Mouse (Mus musculus) brown adipose tissue, adult 24 weeks (tissue): ENCODE measurements around the gene Nt5m. TPM values are rescaled to one million over a fixed set of nuclear protein-coding genes. Genes with fewer than 3 reads are reported as not detected.

ENCODE experiments used
- H3K27ac ChIP-seq: fragments of 200-500 bp; replicated peaks from 2 replicates; pipeline ENCODE4 v1.5.1; 2012; ENCODE audit warnings: low read depth, mild to moderate bottlenecking, low read length
- H3K4me1 ChIP-seq: fragments of 200-500 bp; 2 replicates; pipeline ENCODE4 v1.6.1; 2012; ENCODE audit warnings: low read length, mixed read lengths; ENCODE audit not compliant: control insufficient read depth, insufficient read depth, insufficient read length
- H3K4me3 ChIP-seq: fragments of 200-500 bp; 2 replicates; pipeline ENCODE4 v1.5.1; 2012; ENCODE audit warnings: low read depth, mild to moderate bottlenecking, low read length, moderate library complexity; ENCODE audit not compliant: insufficient read depth
- polyA plus RNA-seq: library from polyadenylated mRNA; stranded (reverse); fragments of >200 nt; gene quantifications from 2 replicates; pipeline ENCODE4 v1.2.4, GENCODE M21; 2012; ENCODE audit not compliant: missing spikeins, insufficient read depth, insufficient read length

The Nt5m gene
- polyA plus RNA-seq = 32.1 and 33.2 TPM in 2 replicates

- Histone ChIP-seq H3K27ac (peak within 1 kb of the TSS; percentile 97), H3K4me1 (no peaks in the 10 kb centered on the region), H3K4me3 (peak within 1 kb of the TSS; percentile 84)
Observed at GRCm38 (mm10) chr11:59839008-59839458, at the start of gene Nt5m. TSS of gene Nt5m (plus strand) at chr11:59839447.

- no peak overlapping the region for H3K27ac ChIP-seq
- H3K4me1 ChIP-seq = no peaks in the 10 kb centered on the region
- H3K4me3 ChIP-seq = no peak overlapping the region
Observed at GRCm38 (mm10) chr11:59793390-59793789, 45.9 kb upstream of the Nt5m start.

- Histone ChIP-seq H3K27ac (no peak overlapping the region), H3K4me3 (no peak overlapping the region), H3K4me1 (no peaks in the 10 kb centered on the region; the same call in 1 of the 2 replicates)
Observed at GRCm38 (mm10) chr11:59800412-59800811, 38.8 kb upstream of the Nt5m start.

- no peak overlapping the region for H3K4me3 ChIP-seq
- H3K4me1 ChIP-seq = no peaks in the 10 kb centered on the region; the same call in 1 of the 2 replicates
- H3K27ac ChIP-seq = no peak overlapping the region
Observed at GRCm38 (mm10) chr11:59801881-59802280, 37.4 kb upstream of the Nt5m start.

- Histone ChIP-seq H3K4me3 (no peak overlapping the region), H3K4me1 (peaks cover 2% of the 10 kb centered on the region), H3K27ac (no peak overlapping the region)
Observed at GRCm38 (mm10) chr11:59803516-59803915, 35.7 kb upstream of the Nt5m start.

GRCm38 (mm10) chr11:59804409-59805110 is 34.7 kb upstream of the Nt5m start:
- Histone ChIP-seq H3K27ac (peak overlapping the region; percentile 35), H3K4me3 (no peak overlapping the region), H3K4me1 (peaks cover 5% of the 10 kb centered on the region)

GRCm38 (mm10) chr11:59805256-59805655 is 34.0 kb upstream of the Nt5m start:
- Histone ChIP-seq H3K4me1 (peaks cover 5% of the 10 kb centered on the region), H3K27ac (no peak overlapping the region), H3K4me3 (no peak overlapping the region)

- Histone ChIP-seq H3K4me1 (peaks cover 5% of the 10 kb centered on the region), H3K27ac (no peak overlapping the region), H3K4me3 (no peak overlapping the region)
Observed at GRCm38 (mm10) chr11:59805656-59806055, 33.6 kb upstream of the Nt5m start.

- Histone ChIP-seq H3K4me3 (peak overlapping the region; percentile 85), H3K4me1 (peaks cover 5% of the 10 kb centered on the region), H3K27ac (peak overlapping the region; percentile 100)
Observed at GRCm38 (mm10) chr11:59808170-59808960, 30.9 kb upstream of the Nt5m start.

GRCm38 (mm10) chr11:59809071-59809669 is 30.1 kb upstream of the Nt5m start:
- peak overlapping the region; percentile 100 for H3K27ac ChIP-seq
- H3K4me1 ChIP-seq = peaks cover 5% of the 10 kb centered on the region
- peak overlapping the region; percentile 85 for H3K4me3 ChIP-seq

- Histone ChIP-seq H3K27ac (peak within 1 kb of the TSS; percentile 100), H3K4me3 (peak within 1 kb of the TSS; percentile 85), H3K4me1 (peaks cover 5% of the 10 kb centered on the region)
Observed at GRCm38 (mm10) chr11:59809670-59810474, 29.4 kb upstream of the Nt5m start, which contains the start of gene Flcn. TSS of gene Flcn (minus strand) at chr11:59810016.

- Histone ChIP-seq H3K4me3 (peak overlapping the region; percentile 85), H3K27ac (peak overlapping the region; percentile 51), H3K4me1 (peaks cover 5% of the 10 kb centered on the region)
Observed at GRCm38 (mm10) chr11:59810480-59811158, 28.6 kb upstream of the Nt5m start.

GRCm38 (mm10) chr11:59811211-59811610 is 28.0 kb upstream of the Nt5m start:
- Histone ChIP-seq H3K27ac (0 out of 2 replicates have a peak overlapping the region, but pooled peaks have one; percentile 9), H3K4me1 (peaks cover 5% of the 10 kb centered on the region), H3K4me3 (no peak overlapping the region)

GRCm38 (mm10) chr11:59813276-59813675 is 26.0 kb upstream of the Nt5m start:
- Histone ChIP-seq H3K27ac (peak overlapping the region; percentile 67), H3K4me1 (peaks cover 5% of the 10 kb centered on the region)

More at GRCm38 (mm10) chr11:59813276-59813675, 26.0 kb upstream of the Nt5m start:
- H3K4me3 ChIP-seq = no peak overlapping the region
